Mouse (Mus musculus) embryonic facial prominence, embryonic 15.5 days (tissue): ENCODE data around the gene C1qtnf7. TPM values are rescaled to one million over a fixed set of nuclear protein-coding genes. Genes with fewer than 3 reads are reported as not detected.

Experiments
- ATAC-seq: fragments of 200-750 bp; cut with Nextera tagmentation; 2 replicates; pipeline ENCODE4 v1.8.0; 2017; ENCODE audit warnings: low read depth, moderate TSS enrichment; ENCODE audit not compliant: insufficient number of reproducible peaks, low FRiP score, low TSS enrichment
- H3K27ac ChIP-seq: fragments of 300-500 bp; sonication (generic); replicated peaks from 2 replicates; pipeline ENCODE4 v1.5.1; 2015; ENCODE audit warnings: mild to moderate bottlenecking, inconsistent platforms
- H3K27me3 ChIP-seq: fragments of 300-500 bp; sonication (generic); 2 replicates; pipeline ENCODE4 v1.6.1; 2015; ENCODE audit warnings: inconsistent platforms
- H3K36me3 ChIP-seq: fragments of 300-500 bp; sonication (generic); 2 replicates; pipeline ENCODE4 v1.6.1; 2015; ENCODE audit warnings: mild to moderate bottlenecking, inconsistent platforms
- H3K4me1 ChIP-seq: fragments of 300-500 bp; sonication (generic); 2 replicates; pipeline ENCODE4 v1.6.1; 2015; ENCODE audit warnings: inconsistent platforms
- H3K4me2 ChIP-seq: fragments of 300-500 bp; sonication (generic); replicated peaks from 2 replicates; pipeline ENCODE4 v1.6.1; 2015; ENCODE audit warnings: mild to moderate bottlenecking, inconsistent platforms
- H3K4me3 ChIP-seq: fragments of 300-500 bp; sonication (generic); replicated peaks from 2 replicates; pipeline ENCODE4 v1.5.1; 2015; ENCODE audit warnings: mild to moderate bottlenecking, inconsistent platforms
- H3K9ac ChIP-seq: fragments of 300-500 bp; sonication (generic); 2 replicates; pipeline ENCODE4 v1.6.1; 2015; ENCODE audit warnings: inconsistent platforms
- H3K9me3 ChIP-seq: fragments of 300-500 bp; sonication (generic); replicated peaks from 2 replicates; pipeline ENCODE4 v1.6.1; 2016; ENCODE audit warnings: inconsistent platforms
- WGBS: fragments of 180-500 bp; shearing (Covaris S2); methylation state at CpG from one replicate; pipeline ENCODE4 v1.1.7; 2015; 5-methylcytosine and 5-hydroxymethylcytosine counted together
- polyA plus RNA-seq: library from polyadenylated mRNA; unstranded; fragments of >200 nt; fragmentation: Nextera tagmentation; extraction: Ambion mirVana; gene quantifications from 2 replicates; pipeline ENCODE4 v1.2.1, GENCODE M21; 2015

The C1qtnf7 gene
- polyA plus RNA-seq, 1 experiment from 2014 or later: 18.1 TPM

- no peak overlapping the region for H3K27ac ChIP-seq
- no peaks in the 10 kb centered on the region for H3K27me3 ChIP-seq
- no peaks in the 10 kb centered on the region for H3K36me3 ChIP-seq
- H3K4me1 ChIP-seq: 0 out of 2 replicates have a peak, but pooled peaks cover 12% of the 10 kb centered on the region
- H3K4me2 ChIP-seq: no peak overlapping the region
- no peak for ATAC-seq
- no peak overlapping the region for H3K9ac ChIP-seq
- 85% methylated on average over 6 of the region's 6 CpGs for WGBS
- H3K4me3 ChIP-seq: no peak overlapping the region
- no peaks in the 10 kb centered on the region for H3K9me3 ChIP-seq
Observed at GRCm38 (mm10) chr5:43583326-43584120, 68.2 kb downstream of the C1qtnf7 start.

- ATAC-seq: no peak
- Histone ChIP-seq H3K36me3 (no peaks in the 10 kb centered on the region), H3K4me1 (peaks cover 15% of the 10 kb centered on the region; the same call in 1 of the 2 replicates), H3K9me3 (no peaks in the 10 kb centered on the region), H3K4me3 (no peak overlapping the region), H3K9ac (no peak overlapping the region), H3K4me2 (no peak overlapping the region), H3K27me3 (no peaks in the 10 kb centered on the region), H3K27ac (no peak overlapping the region)
- WGBS: 14% methylated on average over 1 of the region's 1 CpGs
Observed at GRCm38 (mm10) chr5:43584464-43584863, 69.1 kb downstream of the C1qtnf7 start.

GRCm38 (mm10) chr5:43585406-43586245, 70.3 kb downstream of the C1qtnf7 start:
- H3K27me3 ChIP-seq: no peaks in the 10 kb centered on the region
- H3K4me2 ChIP-seq: no peak overlapping the region
- peaks cover 15% of the 10 kb centered on the region; the same call in 1 of the 2 replicates for H3K4me1 ChIP-seq
- H3K4me3 ChIP-seq: no peak overlapping the region
- whole genome bisulfite sequencing: 37% methylated on average over 11 of the region's 11 CpGs
- H3K27ac ChIP-seq: peak overlapping the region; percentile 25; the same call in 1 of the 2 replicates
- H3K36me3 ChIP-seq: no peaks in the 10 kb centered on the region
- no peak overlapping the region for H3K9ac ChIP-seq
- no peak for ATAC-seq
- H3K9me3 ChIP-seq: no peaks in the 10 kb centered on the region

- no peak overlapping the region for H3K9ac ChIP-seq
- no peaks in the 10 kb centered on the region for H3K27me3 ChIP-seq
- H3K4me2 ChIP-seq: no peak overlapping the region
- no peak for ATAC-seq
- H3K4me1 ChIP-seq: peaks cover 11% of the 10 kb centered on the region; the same call in 1 of the 2 replicates
- H3K27ac ChIP-seq: no peak overlapping the region
- no peaks in the 10 kb centered on the region for H3K9me3 ChIP-seq
- 71% methylated on average over 5 of the region's 5 CpGs for WGBS
- H3K4me3 ChIP-seq: no peak overlapping the region
- H3K36me3 ChIP-seq: no peaks in the 10 kb centered on the region
Observed at GRCm38 (mm10) chr5:43588791-43589439, 73.6 kb downstream of the C1qtnf7 start.

GRCm38 (mm10) chr5:43589440-43589830, 74.1 kb downstream of the C1qtnf7 start:
- no peaks in the 10 kb centered on the region for H3K27me3 ChIP-seq
- no peak overlapping the region for H3K4me2 ChIP-seq
- no peak overlapping the region for H3K4me3 ChIP-seq
- H3K36me3 ChIP-seq: no peaks in the 10 kb centered on the region
- WGBS: 32% methylated on average over 2 of the region's 2 CpGs
- H3K9me3 ChIP-seq: no peaks in the 10 kb centered on the region
- no peak overlapping the region for H3K27ac ChIP-seq
- peaks cover 6% of the 10 kb centered on the region; the same call in 1 of the 2 replicates for H3K4me1 ChIP-seq
- no peak for ATAC-seq
- no peak overlapping the region for H3K9ac ChIP-seq

- no peak overlapping the region for H3K4me2 ChIP-seq
- H3K36me3 ChIP-seq: no peaks in the 10 kb centered on the region
- H3K27ac ChIP-seq: no peak overlapping the region
- H3K27me3 ChIP-seq: no peaks in the 10 kb centered on the region
- H3K9ac ChIP-seq: no peak overlapping the region
- 78% methylated on average over 2 of the region's 2 CpGs for WGBS
- no peaks in the 10 kb centered on the region for H3K9me3 ChIP-seq
- peaks cover 4% of the 10 kb centered on the region; the same call in 1 of the 2 replicates for H3K4me1 ChIP-seq
- no peak overlapping the region for H3K4me3 ChIP-seq
- ATAC-seq: no peak
Observed at GRCm38 (mm10) chr5:43590311-43590731, 75.0 kb downstream of the C1qtnf7 start.

- no peaks in the 10 kb centered on the region for H3K36me3 ChIP-seq
- no peaks in the 10 kb centered on the region for H3K27me3 ChIP-seq
- no peak overlapping the region for H3K4me3 ChIP-seq
- H3K4me1 ChIP-seq: no peaks in the 10 kb centered on the region
- WGBS: 79% methylated on average over 8 of the region's 8 CpGs
- no peaks in the 10 kb centered on the region for H3K9me3 ChIP-seq
- no peak overlapping the region for H3K4me2 ChIP-seq
- H3K9ac ChIP-seq: no peak overlapping the region
- ATAC-seq: no peak
- H3K27ac ChIP-seq: no peak overlapping the region
Observed at GRCm38 (mm10) chr5:43601601-43602000, 86.3 kb downstream of the C1qtnf7 start.

- no peaks in the 10 kb centered on the region for H3K36me3 ChIP-seq
- no peak overlapping the region for H3K4me3 ChIP-seq
- H3K4me1 ChIP-seq: no peaks in the 10 kb centered on the region
- WGBS: 63% methylated on average over 3 of the region's 3 CpGs
- no peak overlapping the region for H3K27ac ChIP-seq
- no peaks in the 10 kb centered on the region for H3K27me3 ChIP-seq
- no peak overlapping the region for H3K9ac ChIP-seq
- no peaks in the 10 kb centered on the region for H3K9me3 ChIP-seq
- H3K4me2 ChIP-seq: no peak overlapping the region
- no peak for ATAC-seq
Observed at GRCm38 (mm10) chr5:43602518-43602917, 87.2 kb downstream of the C1qtnf7 start.

GRCm38 (mm10) chr5:43603559-43603958, 88.2 kb downstream of the C1qtnf7 start:
- no peak overlapping the region for H3K4me2 ChIP-seq
- H3K27ac ChIP-seq: no peak overlapping the region
- ATAC-seq: no peak
- H3K27me3 ChIP-seq: no peaks in the 10 kb centered on the region
- no peak overlapping the region for H3K4me3 ChIP-seq
- 62% methylated on average over 3 of the region's 3 CpGs for WGBS
- H3K4me1 ChIP-seq: no peaks in the 10 kb centered on the region
- H3K9me3 ChIP-seq: no peaks in the 10 kb centered on the region
- no peaks in the 10 kb centered on the region for H3K36me3 ChIP-seq
- no peak overlapping the region for H3K9ac ChIP-seq

GRCm38 (mm10) chr5:43608073-43608472, 92.7 kb downstream of the C1qtnf7 start:
- H3K4me1 ChIP-seq: no peaks in the 10 kb centered on the region
- no peaks in the 10 kb centered on the region for H3K36me3 ChIP-seq
- no peaks in the 10 kb centered on the region for H3K9me3 ChIP-seq
- no peak overlapping the region for H3K4me2 ChIP-seq
- H3K4me3 ChIP-seq: no peak overlapping the region
- no peak for ATAC-seq
- H3K27ac ChIP-seq: no peak overlapping the region
- H3K27me3 ChIP-seq: no peaks in the 10 kb centered on the region
- H3K9ac ChIP-seq: no peak overlapping the region
- 71% methylated on average over 3 of the region's 3 CpGs for WGBS

GRCm38 (mm10) chr5:43609760-43610159, 94.4 kb downstream of the C1qtnf7 start:
- Histone ChIP-seq H3K9me3 (no peaks in the 10 kb centered on the region), H3K36me3 (no peaks in the 10 kb centered on the region), H3K4me3 (no peak overlapping the region), H3K9ac (no peak overlapping the region), H3K27ac (no peak overlapping the region), H3K27me3 (no peaks in the 10 kb centered on the region), H3K4me1 (no peaks in the 10 kb centered on the region), H3K4me2 (no peak overlapping the region)
- ATAC-seq: no peak
- 73% methylated on average over 1 of the region's 1 CpGs for WGBS
